Mouse (Mus musculus): ENCODE measurements around the gene Cep57l1. TPM values are rescaled to one million over a fixed set of nuclear protein-coding genes. Genes with fewer than 3 reads are reported as not detected.
A peak's percentile ranks its signal among the peaks of the same experiment; 100 is the strongest.
"Not testable (repeated sequence)": the region's sequence is repeated elsewhere in the genome, so short reads cannot be mapped to it uniquely, and the experiment has no call there.

The Cep57l1 gene
- polyA plus RNA-seq, 1 experiment from 2014 or later: 18.1 TPM

GRCm38 (mm10) chr10:41829980-41830379 lies 20.3 kb upstream of the Cep57l1 start:
- no peak overlapping the region for H3K9ac ChIP-seq (ENCODE audit: low read depth, low read length)
- no peaks in the 10 kb centered on the region for H3K9me3 ChIP-seq (ENCODE audit: control insufficient read depth, low read length)
- ATAC-seq (ENCODE audit: low read depth) (no peak), DNase-seq (ENCODE audit: low spot score) (no peak)
- no peaks in the 10 kb centered on the region for H3K36me3 ChIP-seq (ENCODE audit: control insufficient read depth, insufficient read depth, low read length)
- H3K4me2 ChIP-seq (ENCODE audit: low read depth, low read length): no peak overlapping the region
- H3K4me3 ChIP-seq (ENCODE audit: low read depth, low read length): no peak overlapping the region
- no peaks in the 10 kb centered on the region for H3K27me3 ChIP-seq (replicated peaks; ENCODE audit: control insufficient read depth, insufficient read depth, low read length)
- no peak overlapping the region for H3K27ac ChIP-seq (replicated peaks; ENCODE audit: low read depth, low read length)
- 86% methylated on average over 2 of the region's 2 CpGs for WGBS
- no peaks in the 10 kb centered on the region for H3K4me1 ChIP-seq (ENCODE audit: control insufficient read depth, insufficient read depth, low read length)

GRCm38 (mm10) chr10:41829191-41829590 lies 19.5 kb upstream of the Cep57l1 start:
- H3K27me3 ChIP-seq (replicated peaks; ENCODE audit: control insufficient read depth, insufficient read depth, low read length): no peaks in the 10 kb centered on the region
- no peak for DNase-seq (ENCODE audit: low spot score)
- ATAC-seq (ENCODE audit: low read depth): no peak
- no peak overlapping the region for H3K4me2 ChIP-seq (ENCODE audit: low read depth, low read length)
- H3K4me3 ChIP-seq (ENCODE audit: low read depth, low read length): no peak overlapping the region
- no peak overlapping the region for H3K27ac ChIP-seq (replicated peaks; ENCODE audit: low read depth, low read length)
- 79% methylated on average over 5 of the region's 5 CpGs for WGBS
- H3K4me1 ChIP-seq (ENCODE audit: control insufficient read depth, insufficient read depth, low read length): no peaks in the 10 kb centered on the region
- H3K9me3 ChIP-seq (ENCODE audit: control insufficient read depth, low read length): no peaks in the 10 kb centered on the region
- H3K9ac ChIP-seq (ENCODE audit: low read depth, low read length): no peak overlapping the region
- no peaks in the 10 kb centered on the region for H3K36me3 ChIP-seq (ENCODE audit: control insufficient read depth, insufficient read depth, low read length)

- Histone ChIP-seq H3K36me3 (ENCODE audit: control insufficient read depth, insufficient read depth, low read length) (no peaks in the 10 kb centered on the region), H3K27me3 (replicated peaks; ENCODE audit: control insufficient read depth, insufficient read depth, low read length) (no peaks in the 10 kb centered on the region), H3K27ac (replicated peaks; ENCODE audit: low read depth, low read length) (no peak overlapping the region), H3K9me3 (ENCODE audit: control insufficient read depth, low read length) (no peaks in the 10 kb centered on the region), H3K4me2 (ENCODE audit: low read depth, low read length) (no peak overlapping the region), H3K4me3 (ENCODE audit: low read depth, low read length) (no peak overlapping the region), H3K9ac (ENCODE audit: low read depth, low read length) (no peak overlapping the region), H3K4me1 (ENCODE audit: control insufficient read depth, insufficient read depth, low read length) (no peaks in the 10 kb centered on the region; the same call in 1 of the 2 replicates)
- DNase-seq (ENCODE audit: low spot score): no peak
- ATAC-seq (ENCODE audit: low read depth): no peak
- 83% methylated on average over 4 of the region's 4 CpGs for whole genome bisulfite sequencing
Measured at GRCm38 (mm10) chr10:41827784-41828183, 18.1 kb upstream of the Cep57l1 start.

- Histone ChIP-seq H3K9me3 (ENCODE audit: control insufficient read depth, low read length) (no peaks in the 10 kb centered on the region), H3K4me1 (ENCODE audit: control insufficient read depth, insufficient read depth, low read length) (no peaks in the 10 kb centered on the region; the same call in 1 of the 2 replicates), H3K4me2 (ENCODE audit: low read depth, low read length) (no peak overlapping the region), H3K4me3 (ENCODE audit: low read depth, low read length) (no peak overlapping the region), H3K36me3 (ENCODE audit: control insufficient read depth, insufficient read depth, low read length) (no peaks in the 10 kb centered on the region), H3K27me3 (replicated peaks; ENCODE audit: control insufficient read depth, insufficient read depth, low read length) (no peaks in the 10 kb centered on the region), H3K9ac (ENCODE audit: low read depth, low read length) (no peak overlapping the region), H3K27ac (replicated peaks; ENCODE audit: low read depth, low read length) (no peak overlapping the region)
- no peak for DNase-seq (ENCODE audit: low spot score)
- ATAC-seq (ENCODE audit: low read depth): no peak
- 79% methylated on average over 6 of the region's 6 CpGs for WGBS
Measured at GRCm38 (mm10) chr10:41826526-41827116, 16.9 kb upstream of the Cep57l1 start.

- H3K9ac ChIP-seq (ENCODE audit: low read depth, low read length): no peak overlapping the region
- 89% methylated on average over 4 of the region's 4 CpGs for WGBS
- H3K4me2 ChIP-seq (ENCODE audit: low read depth, low read length): no peak overlapping the region
- DNase-seq (ENCODE audit: low spot score) (no peak), ATAC-seq (ENCODE audit: low read depth) (no peak)
- no peaks in the 10 kb centered on the region for H3K27me3 ChIP-seq (replicated peaks; ENCODE audit: control insufficient read depth, insufficient read depth, low read length)
- no peaks in the 10 kb centered on the region; the same call in 1 of the 2 replicates for H3K4me1 ChIP-seq (ENCODE audit: control insufficient read depth, insufficient read depth, low read length)
- no peaks in the 10 kb centered on the region for H3K36me3 ChIP-seq (ENCODE audit: control insufficient read depth, insufficient read depth, low read length)
- no peak overlapping the region for H3K4me3 ChIP-seq (ENCODE audit: low read depth, low read length)
- no peaks in the 10 kb centered on the region for H3K9me3 ChIP-seq (ENCODE audit: control insufficient read depth, low read length)
- H3K27ac ChIP-seq (replicated peaks; ENCODE audit: low read depth, low read length): no peak overlapping the region
Measured at GRCm38 (mm10) chr10:41825996-41826395, 16.3 kb upstream of the Cep57l1 start.

GRCm38 (mm10) chr10:41825041-41825440 lies 15.4 kb upstream of the Cep57l1 start:
- H3K4me1 ChIP-seq (ENCODE audit: control insufficient read depth, insufficient read depth, low read length): no peaks in the 10 kb centered on the region; the same call in 1 of the 2 replicates
- no peaks in the 10 kb centered on the region for H3K27me3 ChIP-seq (replicated peaks; ENCODE audit: control insufficient read depth, insufficient read depth, low read length)
- H3K27ac ChIP-seq (replicated peaks; ENCODE audit: low read depth, low read length): no peak overlapping the region
- 88% methylated on average over 10 of the region's 10 CpGs for WGBS
- H3K9me3 ChIP-seq (ENCODE audit: control insufficient read depth, low read length): no peaks in the 10 kb centered on the region
- H3K36me3 ChIP-seq (ENCODE audit: control insufficient read depth, insufficient read depth, low read length): no peaks in the 10 kb centered on the region
- DNase-seq (ENCODE audit: low spot score): no peak
- no peak overlapping the region for H3K4me2 ChIP-seq (ENCODE audit: low read depth, low read length)
- no peak overlapping the region for H3K9ac ChIP-seq (ENCODE audit: low read depth, low read length)
- no peak overlapping the region for H3K4me3 ChIP-seq (ENCODE audit: low read depth, low read length)
- no peak for ATAC-seq (ENCODE audit: low read depth)

GRCm38 (mm10) chr10:41823916-41824315 lies 14.2 kb upstream of the Cep57l1 start:
- no peaks in the 10 kb centered on the region; the same call in 1 of the 2 replicates for H3K4me1 ChIP-seq (ENCODE audit: control insufficient read depth, insufficient read depth, low read length)
- no peak overlapping the region for H3K27ac ChIP-seq (replicated peaks; ENCODE audit: low read depth, low read length)
- 80% methylated on average over 4 of the region's 4 CpGs for WGBS
- H3K36me3 ChIP-seq (ENCODE audit: control insufficient read depth, insufficient read depth, low read length): no peaks in the 10 kb centered on the region
- H3K4me2 ChIP-seq (ENCODE audit: low read depth, low read length): no peak overlapping the region
- no peak overlapping the region for H3K9ac ChIP-seq (ENCODE audit: low read depth, low read length)
- H3K27me3 ChIP-seq (replicated peaks; ENCODE audit: control insufficient read depth, insufficient read depth, low read length): no peaks in the 10 kb centered on the region
- no peak overlapping the region for H3K4me3 ChIP-seq (ENCODE audit: low read depth, low read length)
- H3K9me3 ChIP-seq (ENCODE audit: control insufficient read depth, low read length): no peaks in the 10 kb centered on the region
- DNase-seq (ENCODE audit: low spot score) (no peak), ATAC-seq (ENCODE audit: low read depth) (no peak)

- H3K27ac ChIP-seq (replicated peaks; ENCODE audit: low read depth, low read length); H3K9me3 ChIP-seq (ENCODE audit: control insufficient read depth, low read length); H3K36me3 ChIP-seq (ENCODE audit: control insufficient read depth, insufficient read depth, low read length); H3K4me1 ChIP-seq (ENCODE audit: control insufficient read depth, insufficient read depth, low read length); H3K27me3 ChIP-seq (replicated peaks; ENCODE audit: control insufficient read depth, insufficient read depth, low read length); ATAC-seq (ENCODE audit: low read depth); H3K4me2 ChIP-seq (ENCODE audit: low read depth, low read length); H3K9ac ChIP-seq (ENCODE audit: low read depth, low read length); H3K4me3 ChIP-seq (ENCODE audit: low read depth, low read length); DNase-seq (ENCODE audit: low spot score): not testable (repeated sequence)
- WGBS: 96% methylated on average over 4 of the region's 4 CpGs
Measured at GRCm38 (mm10) chr10:41823282-41823675, 13.6 kb upstream of the Cep57l1 start.

GRCm38 (mm10) chr10:41822573-41823281 lies 13.1 kb upstream of the Cep57l1 start:
- 69% methylated on average over 5 of the region's 5 CpGs for WGBS
- H3K9me3 ChIP-seq (ENCODE audit: control insufficient read depth, low read length): no peaks in the 10 kb centered on the region
- no peak overlapping the region for H3K4me3 ChIP-seq (ENCODE audit: low read depth, low read length)
- H3K9ac ChIP-seq (ENCODE audit: low read depth, low read length): no peak overlapping the region
- no peaks in the 10 kb centered on the region; the same call in 1 of the 2 replicates for H3K4me1 ChIP-seq (ENCODE audit: control insufficient read depth, insufficient read depth, low read length)
- H3K27ac ChIP-seq (replicated peaks; ENCODE audit: low read depth, low read length): 0 out of 2 replicates have a peak overlapping the region, but pooled peaks have one; percentile 33
- no peak for DNase-seq (ENCODE audit: low spot score)
- ATAC-seq (ENCODE audit: low read depth): no peak
- no peaks in the 10 kb centered on the region for H3K27me3 ChIP-seq (replicated peaks; ENCODE audit: control insufficient read depth, insufficient read depth, low read length)
- no peak overlapping the region for H3K4me2 ChIP-seq (ENCODE audit: low read depth, low read length)
- no peaks in the 10 kb centered on the region for H3K36me3 ChIP-seq (ENCODE audit: control insufficient read depth, insufficient read depth, low read length)

Measured in embryonic facial prominence, embryonic 14.5 days (tissue).